10 mouse cellular contexts compared by ENCODE assay signal in the genomic region with DNA sequence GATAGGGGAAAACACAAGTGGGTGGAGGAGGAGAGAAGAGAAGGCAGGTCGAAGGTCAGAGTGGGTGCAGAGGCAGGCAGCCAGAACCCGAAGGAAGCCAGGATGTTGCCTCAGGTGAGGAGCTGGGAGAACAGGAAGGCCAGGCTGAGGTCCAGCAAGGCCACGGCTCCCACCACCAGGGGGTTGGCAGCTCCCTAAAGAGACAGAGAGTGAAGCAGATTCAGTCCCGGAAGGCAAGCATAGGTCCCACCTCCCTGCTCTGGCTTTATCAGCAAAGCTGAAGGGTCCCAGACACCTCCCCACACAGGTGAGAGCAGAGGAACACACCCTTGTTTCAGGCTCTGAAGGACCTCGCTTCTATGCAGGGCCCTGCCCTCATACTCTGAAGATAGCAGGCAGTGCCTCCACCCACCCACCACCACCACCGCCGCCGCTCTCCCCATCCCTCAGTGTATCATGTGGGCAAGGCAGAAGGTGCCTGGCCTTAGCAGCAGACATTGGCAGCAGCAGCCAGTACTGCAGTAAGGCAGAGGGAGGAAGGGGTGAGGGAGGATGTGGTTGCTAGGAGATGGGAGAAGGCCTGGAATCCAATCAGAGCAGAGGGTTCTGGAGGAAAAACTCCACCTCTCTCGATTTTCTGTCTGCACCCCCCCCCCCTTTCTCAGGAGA. TPM values are rescaled to one million over a fixed set of nuclear protein-coding genes. Genes with fewer than 3 reads are reported as not detected.
DNase-seq lines count a peak whose midpoint lies in the region; ATAC-seq lines count a peak whose summit lies in the region.
"Had no signal": no experiment of that assay in that cellular context is flagged by ENCODE, and none has a peak within 500 bp of the region (broad histone marks: within the 10 kb centered on the region; RNA-seq: fewer than 3 reads in every experiment).

No protein-coding gene starts in this region.

- H3K9ac ChIP-seq in intestine, embryonic 14.5 days (ENCODE audit: low read length), result no peak overlapping the region
- peak overlapping the region; percentile 53 for H3K9ac ChIP-seq in midbrain, embryonic 16.5 days (ENCODE audit: low read depth, low read length)
- H3K9ac ChIP-seq: lung, embryonic 14.5 days had no signal

- intact Hi-C loops in heart, postnatal 10 days (cut with DNase I), result no loop called here
- intact Hi-C loops in heart, postnatal 14 days (cut with DNase I), result no loop called here

- H3K4me2 ChIP-seq in intestine, embryonic 14.5 days (ENCODE audit: low read length), result no peak overlapping the region
- H3K4me2 ChIP-seq in midbrain, embryonic 16.5 days (ENCODE audit: low read length), result peak overlapping the region; percentile 43
- H3K4me2 ChIP-seq: lung, embryonic 14.5 days had no signal

- peaks cover 32% of the 10 kb centered on the region for H3K4me1 ChIP-seq in intestine, embryonic 14.5 days (replicated peaks; ENCODE audit: control insufficient read depth, insufficient read depth, low read length)
- H3K4me1 ChIP-seq in midbrain, embryonic 16.5 days (ENCODE audit: control insufficient read depth, insufficient read depth, low read length), result peaks cover 68% of the 10 kb centered on the region

- H3K27me3 ChIP-seq in intestine, embryonic 14.5 days (replicated peaks; ENCODE audit: control insufficient read depth, insufficient read depth, low read length), result peaks cover 23% of the 10 kb centered on the region
- no peaks in the 10 kb centered on the region for H3K27me3 ChIP-seq in midbrain, embryonic 16.5 days (ENCODE audit: control insufficient read depth, insufficient read depth, low read depth, low read length)

- peak; percentile 84 for DNase-seq in brain, embryonic 18.5 days (ENCODE audit: low read depth, low spot score)
- peak; percentile 39 for DNase-seq in embryo, embryonic 11 days
- no peak for DNase-seq in intestine, embryonic 14.5 days (ENCODE audit: low spot score)
- DNase-seq in gastrocnemius, adult 18-20 months (ENCODE audit: low spot score), result no peak
- DNase-seq in heart, postnatal 10 days, result no peak
- no peak for DNase-seq in adrenal gland, adult 18-20 months (ENCODE audit: low spot score in 2 of 2)
- DNase-seq in heart, postnatal 14 days, result no peak
- DNase-seq: lung, embryonic 14.5 days had no signal

- H3K36me3 ChIP-seq in intestine, embryonic 14.5 days (ENCODE audit: control insufficient read depth, insufficient read depth, low read length), result peaks cover 4% of the 10 kb centered on the region; the same call in 1 of the 2 replicates
- peaks cover 2% of the 10 kb centered on the region; the same call in 1 of the 2 replicates for H3K36me3 ChIP-seq in midbrain, embryonic 16.5 days (ENCODE audit: control insufficient read depth, insufficient read depth, low read length)

- no peaks in the 10 kb centered on the region for H3K9me3 ChIP-seq in intestine, embryonic 14.5 days (ENCODE audit: control insufficient read depth, low read length)
- H3K9me3 ChIP-seq in midbrain, embryonic 16.5 days (replicated peaks; ENCODE audit: control insufficient read depth, low read length, poor library complexity, severe bottlenecking), result no peaks in the 10 kb centered on the region

- no peak overlapping the region for H3K27ac ChIP-seq in intestine, embryonic 14.5 days (ENCODE audit: low read depth)
- H3K27ac ChIP-seq in midbrain, embryonic 16.5 days (ENCODE audit: low read length), result peak overlapping the region; percentile 88

- WGBS in intestine, embryonic 14.5 days, result 32% methylated on average over 9 of the region's 9 CpGs
- WGBS in midbrain, embryonic 16.5 days, result 18% methylated on average over 9 of the region's 9 CpGs

- peak; percentile 22; the same call in 1 of the 2 replicates for ATAC-seq in intestine, embryonic 14.5 days (replicated peaks; ENCODE audit: low FRiP score, low TSS enrichment, low read depth)
- peak; percentile 84 for ATAC-seq in midbrain, embryonic 16.5 days
- ATAC-seq: Patski had no signal

- no peak overlapping the region for H3K4me3 ChIP-seq in intestine, embryonic 14.5 days (ENCODE audit: low read depth, low read length)
- no peak overlapping the region for H3K4me3 ChIP-seq in midbrain, embryonic 16.5 days (ENCODE audit: low read depth, low read length)

RNA-seq across cellular contexts. Expression of a gene that starts 1.9 kb away (rescaled TPM):
- 44.7 and 49.8 TPM in 2 replicates for polyA plus RNA-seq in intestine, embryonic 14.5 days (2014; fragmentation: Nextera tagmentation; extraction: Ambion mirVana)
- polyA plus RNA-seq in midbrain, embryonic 16.5 days (2015; fragmentation: Nextera tagmentation; extraction: Ambion mirVana), result 9.0 and 9.2 TPM in 2 replicates
- 1 to 10 TPM; 4.2 to 4.9 TPM for total RNA-seq in gastrocnemius, adult 18-20 months (2021)
- total RNA-seq in heart, postnatal 10 days (2021), result 1 to 10 TPM; 5.5 to 5.7 TPM
- total RNA-seq in adrenal gland, adult 18-20 months (2021), result 10 to 100 TPM; 25.8 to 29.4 TPM
- total RNA-seq in heart, postnatal 14 days (2021), result 1 to 10 TPM; 4.6 to 5.4 TPM

RNA-seq across cellular contexts. Expression of a gene that starts 8.4 kb away (rescaled TPM):
- 1.7 and 2.0 TPM in 2 replicates for polyA plus RNA-seq in intestine, embryonic 14.5 days (2014; fragmentation: Nextera tagmentation; extraction: Ambion mirVana)
- polyA plus RNA-seq in midbrain, embryonic 16.5 days (2015; fragmentation: Nextera tagmentation; extraction: Ambion mirVana), result 37.3 and 40.3 TPM in 2 replicates
- total RNA-seq in gastrocnemius, adult 18-20 months (2021), result under 1 TPM; 0.07 to 0.11 TPM
- under 1 TPM; 0.12 to 0.15 TPM for total RNA-seq in heart, postnatal 10 days (2021)
- 1 to 10 TPM; 3.0 TPM for total RNA-seq in adrenal gland, adult 18-20 months (2021)
- total RNA-seq in heart, postnatal 14 days (2021), result under 1 TPM; 0.10 to 0.36 TPM

RNA-seq across cellular contexts. Expression of a gene that starts 13.8 kb away (rescaled TPM):
- 20.8 and 24.0 TPM in 2 replicates for polyA plus RNA-seq in intestine, embryonic 14.5 days (2014; fragmentation: Nextera tagmentation; extraction: Ambion mirVana)
- polyA plus RNA-seq in midbrain, embryonic 16.5 days (2015; fragmentation: Nextera tagmentation; extraction: Ambion mirVana), result 37.0 and 38.6 TPM in 2 replicates
- total RNA-seq in gastrocnemius, adult 18-20 months (2021), result 10 to 100 TPM; 12.1 to 14.8 TPM
- 10 to 100 TPM; 11.3 to 13.8 TPM for total RNA-seq in heart, postnatal 10 days (2021)
- 10 to 100 TPM; 10.9 to 12.0 TPM for total RNA-seq in adrenal gland, adult 18-20 months (2021)
- total RNA-seq in heart, postnatal 14 days (2021), result 10 to 100 TPM in 1 of 2 experiments, 1 to 10 TPM in 1; 9.6 to 11.4 TPM

RNA-seq across cellular contexts. Expression of a gene that starts 16.2 kb away (rescaled TPM):
- polyA plus RNA-seq in intestine, embryonic 14.5 days (2014; fragmentation: Nextera tagmentation; extraction: Ambion mirVana), result 5.0 and 5.4 TPM in 2 replicates
- polyA plus RNA-seq in midbrain, embryonic 16.5 days (2015; fragmentation: Nextera tagmentation; extraction: Ambion mirVana), result 25.9 and 34.6 TPM in 2 replicates
- 1 to 10 TPM; 4.9 to 5.6 TPM for total RNA-seq in gastrocnemius, adult 18-20 months (2021)
- 1 to 10 TPM; 2.2 to 3.4 TPM for total RNA-seq in heart, postnatal 10 days (2021)
- 1 to 10 TPM; 6.1 to 7.4 TPM for total RNA-seq in adrenal gland, adult 18-20 months (2021)
- 1 to 10 TPM; 2.5 to 3.3 TPM for total RNA-seq in heart, postnatal 14 days (2021)

Comparison
In these comparisons a context has a peak if more than half of its experiments do, and no peak if none do; other contexts are left out.
1. DNase-seq: peak in brain, embryonic 18.5 days (single experiment) and embryo, embryonic 11 days (single experiment); none in intestine, embryonic 14.5 days (single experiment), gastrocnemius, adult 18-20 months (single experiment), heart, postnatal 10 days (0 of 2), adrenal gland, adult 18-20 months (0 of 2) and heart, postnatal 14 days (0 of 2).
2. RNA of a gene that starts 1.9 kb away (total RNA-seq): 25.8 to 29.4 TPM in adrenal gland, adult 18-20 months; 5.5 to 5.7 TPM in heart, postnatal 10 days, 4.6 to 5.4 TPM in heart, postnatal 14 days and 4.2 to 4.9 TPM in gastrocnemius, adult 18-20 months; every median in the first group is over 4 times any median in the second.